Mouse (Mus musculus): ENCODE results near the gene Olfr339. TPM values are rescaled to one million over a fixed set of nuclear protein-coding genes. Genes with fewer than 3 reads are reported as not detected.

The Olfr339 gene
- polyA plus RNA-seq (2012; rRNA removed), result not detected in 2 replicates

DNA sequence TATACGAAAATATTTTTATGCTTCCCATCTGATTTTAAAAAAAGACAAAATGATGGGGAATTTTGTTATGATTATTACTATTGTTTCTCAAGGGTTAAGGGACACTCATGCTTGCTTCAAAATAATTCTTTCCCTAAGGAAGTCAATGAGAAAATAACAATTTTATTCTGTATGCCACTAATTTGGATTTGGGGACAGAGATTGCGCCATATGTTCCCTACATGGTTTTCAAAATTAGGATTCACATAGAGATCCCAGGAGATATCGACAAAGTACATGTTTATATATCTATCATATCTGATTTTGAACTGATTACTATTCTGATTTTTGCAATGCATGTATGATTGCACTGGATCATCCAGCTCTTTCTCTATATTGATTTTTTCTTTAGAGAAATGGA is at the start of gene Olfr339:
Gene Olfr339 (plus strand): TSS at position 301 of the 400 bp plus-strand sequence.

DNA sequence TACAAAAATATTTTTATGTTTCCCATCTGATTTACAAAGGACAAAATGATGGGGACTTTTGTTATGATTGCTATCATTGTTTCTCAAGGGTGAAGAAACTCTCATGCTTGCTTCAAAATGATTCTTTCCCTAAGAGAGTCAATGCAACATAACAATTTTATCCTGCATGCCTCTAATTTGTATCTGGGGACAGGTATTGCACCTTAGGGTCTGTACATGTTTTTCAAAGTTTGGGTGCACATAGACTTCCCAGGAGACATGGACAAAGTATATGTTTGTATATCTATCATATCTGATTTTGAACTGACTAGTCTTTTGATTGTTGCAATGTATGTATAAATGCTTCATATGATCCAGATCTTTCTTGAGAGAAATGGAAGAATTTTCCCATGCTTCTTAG is 45.5 kb upstream of the Olfr339 start, which contains the start of gene Olfr338:
Gene Olfr338 (plus strand): TSS at position 301 of the 400 bp plus-strand sequence.

DNA sequence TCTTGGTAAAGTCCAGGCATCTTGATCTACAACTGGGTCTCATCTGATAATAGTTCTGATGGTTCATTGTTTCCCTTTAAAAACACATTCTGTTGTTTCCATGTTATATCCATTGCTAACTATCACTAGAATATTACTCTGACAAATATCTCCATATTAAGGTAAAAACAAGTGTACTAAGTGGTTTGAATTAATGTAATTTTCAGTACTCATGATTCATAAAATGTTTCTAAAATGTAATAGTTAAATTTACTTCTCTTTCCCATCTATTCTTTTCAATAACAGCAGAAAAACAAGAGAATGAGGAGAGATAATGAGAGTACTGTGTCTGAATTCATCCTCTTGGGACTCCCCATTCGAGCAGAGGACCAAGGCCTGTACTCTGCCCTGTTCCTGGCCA is 33.5 kb downstream of the Olfr339 start, which contains the start of gene Olfr340:
Gene Olfr340 (plus strand): TSS at position 301 of the 400 bp plus-strand sequence.

Other genes with a start within 250 kb of the Olfr339 start
- gene Ptgs1, start 188.5 kb upstream of the Olfr339 start, polyA plus RNA-seq (2012; rRNA removed), result 14.9 and 17.9 TPM in 2 replicates
- not detected in 2 replicates for gene Olfr338, start 45.4 kb upstream of the Olfr339 start, polyA plus RNA-seq (2012; rRNA removed)
- gene Olfr340, start 33.6 kb downstream of the Olfr339 start, polyA plus RNA-seq (2012; rRNA removed), result not detected in 2 replicates
- gene Olfr341, start 63.5 kb downstream of the Olfr339 start, polyA plus RNA-seq (2012; rRNA removed), result not detected in 2 replicates
- not detected in 2 replicates for gene Olfr342, start 106.1 kb downstream of the Olfr339 start, polyA plus RNA-seq (2012; rRNA removed)
- gene Olfr344, start 147.7 kb downstream of the Olfr339 start, polyA plus RNA-seq (2012; rRNA removed), result not detected in 2 replicates
- gene Olfr345, start 221.1 kb downstream of the Olfr339 start, polyA plus RNA-seq (2012; rRNA removed), result not detected in 2 replicates

Measured in ovary, adult 2 months (tissue).